Mouse (Mus musculus) frontal cortex, postnatal 36 days (tissue): ENCODE data around the gene Gm39566.
"Not testable (repeated sequence)": the region's sequence is repeated elsewhere in the genome, so short reads cannot be mapped to it uniquely, and the experiment has no call there.

Source experiments
- DNase-seq, 2 experiments: peaks; one replicate each; pipeline ENCODE4 v3.0.0; 2022; ENCODE audit warnings: low spot score in 2 of 2

Gm39566 gene

GRCm38 (mm10) chr11:69815155-69815554 is at the start of gene Gm39566:
Gene Gm39566 (minus strand): TSS chr11:69815298.
- DNase-seq = no peak

GRCm38 (mm10) chr11:69864138-69864860 is 49.2 kb upstream of the Gm39566 start:
- no peak for DNase-seq

GRCm38 (mm10) chr11:69863729-69864128 is 48.6 kb upstream of the Gm39566 start:
- DNase-seq = not testable (repeated sequence)

- DNase-seq = no peak
Measured at GRCm38 (mm10) chr11:69858113-69858998, 43.3 kb upstream of the Gm39566 start, which contains the start of gene Tnk1. Gene Tnk1 (minus strand): TSS chr11:69858730.

- no peak for DNase-seq
Measured at GRCm38 (mm10) chr11:69855347-69855746, 40.2 kb upstream of the Gm39566 start.

GRCm38 (mm10) chr11:69854680-69855079 is 39.6 kb upstream of the Gm39566 start:
- DNase-seq = no peak

GRCm38 (mm10) chr11:69853994-69854393 is 38.9 kb upstream of the Gm39566 start:
- DNase-seq = no peak

GRCm38 (mm10) chr11:69850754-69851153 is 35.7 kb upstream of the Gm39566 start:
- no peak for DNase-seq

GRCm38 (mm10) chr11:69849884-69850283 is 34.8 kb upstream of the Gm39566 start:
- DNase-seq = no peak

- no peak for DNase-seq
Measured at GRCm38 (mm10) chr11:69849128-69849527, 34.0 kb upstream of the Gm39566 start.

GRCm38 (mm10) chr11:69848021-69848420 is 32.9 kb upstream of the Gm39566 start:
- no peak for DNase-seq

GRCm38 (mm10) chr11:69846738-69847688 is 31.9 kb upstream of the Gm39566 start:
- DNase-seq = no peak

- DNase-seq = peak; percentile 87 to 89
Measured at GRCm38 (mm10) chr11:69846198-69846680, 31.1 kb upstream of the Gm39566 start, which contains the start of gene Plscr3. Gene Plscr3 (plus strand): TSS chr11:69846376.

- no peak for DNase-seq
Measured at GRCm38 (mm10) chr11:69838714-69839104, 23.6 kb upstream of the Gm39566 start.

- DNase-seq = peak; percentile 97 to 99
Measured at GRCm38 (mm10) chr11:69837952-69838713, 23.0 kb upstream of the Gm39566 start, which contains the start of gene Tmem256. Gene Tmem256 (plus strand): TSS chr11:69838514.

- DNase-seq = no peak
Measured at GRCm38 (mm10) chr11:69837604-69837951, 22.5 kb upstream of the Gm39566 start, which contains the start of gene Nlgn2. Gene Nlgn2 (minus strand): TSS chr11:69837784.

GRCm38 (mm10) chr11:69836703-69837576 is 21.8 kb upstream of the Gm39566 start:
- DNase-seq = peak; percentile 42 to 51

GRCm38 (mm10) chr11:69835966-69836335 is 20.9 kb upstream of the Gm39566 start:
- no peak for DNase-seq

GRCm38 (mm10) chr11:69835326-69835965 is 20.3 kb upstream of the Gm39566 start:
- DNase-seq = no peak
